Mouse (Mus musculus) erythroid progenitor cell, adult 5-6 weeks (primary cell): ENCODE results near the gene Adamts9. TPM values are rescaled to one million over a fixed set of nuclear protein-coding genes. Genes with fewer than 3 reads are reported as not detected.

Experiments used
- ATAC-seq: replicated peaks from 2 replicates; pipeline ENCODE4 v1.8.0; 2016; ENCODE audit warnings: moderate number of reproducible peaks, mild to moderate bottlenecking, moderate TSS enrichment, inconsistent platforms; ENCODE audit not compliant: poor library complexity, low FRiP score, severe bottlenecking
- total RNA-seq, 2 experiments: library from RNA; stranded (forward) in 1 of 2; stranded (reverse) in 1 of 2; fragments of 150-400 nt in 1 of 2; fragments of 186-747, 209-891 nt in 1 of 2; gene quantifications; 2 replicates each; pipeline versions ENCODE4 v1.2.3 to v1.2.4; 2015 to 2017; ENCODE audit warnings: low replicate concordance in 2 of 2

The Adamts9 gene
- total RNA-seq, 2 experiments from 2014 or later: not detected

DNA sequence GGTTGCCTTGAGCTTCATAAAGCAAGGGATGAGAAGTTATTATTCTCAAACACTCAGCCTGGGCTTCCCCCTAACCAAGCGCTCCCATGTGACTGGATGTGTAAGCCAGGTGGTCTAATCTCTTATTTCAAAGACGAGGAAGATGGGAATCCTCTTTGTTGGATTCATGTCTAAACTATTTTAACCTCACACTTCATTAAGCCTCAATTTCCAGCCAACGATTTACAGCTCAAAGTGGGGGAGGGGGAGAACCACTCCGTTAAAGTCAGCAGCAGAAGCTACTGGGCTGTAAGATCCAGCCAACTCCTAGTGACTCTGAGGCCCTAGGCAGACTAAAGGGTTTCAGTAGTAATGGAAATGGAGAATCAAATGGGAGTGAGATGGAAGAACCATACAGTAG, 71.5 kb downstream of the Adamts9 start:
- ATAC-seq: no peak

DNA sequence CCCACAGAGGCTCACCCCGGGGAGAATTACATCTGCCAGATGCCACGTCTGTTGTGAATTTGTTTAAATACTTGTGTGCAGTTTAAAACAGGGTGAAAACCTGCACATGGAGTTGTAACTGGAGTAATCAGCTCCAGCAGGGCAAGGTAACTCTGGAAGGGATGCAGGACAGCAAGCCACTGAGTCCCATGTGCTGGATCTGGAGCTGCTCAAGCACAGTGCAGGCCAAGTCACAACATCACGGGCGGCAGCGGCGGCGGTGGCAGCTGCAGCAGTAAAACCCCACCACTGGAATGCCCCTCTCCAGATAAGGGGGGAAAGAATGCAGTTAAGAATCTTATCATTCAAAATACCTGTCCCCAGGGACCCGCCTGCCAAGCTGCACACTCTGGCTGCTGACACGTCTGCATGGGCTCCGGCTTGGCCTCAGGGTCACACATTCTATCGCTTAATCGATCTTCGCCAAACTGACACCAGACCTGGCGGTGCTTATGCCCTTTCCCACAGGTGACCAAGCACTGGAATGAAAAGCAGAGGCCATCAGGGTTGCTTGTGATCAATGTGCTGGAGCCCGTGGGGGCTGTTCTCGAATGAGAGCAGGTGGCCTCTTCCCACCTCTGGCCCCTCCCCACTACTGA, 73.6 kb downstream of the Adamts9 start:
- ATAC-seq: no peak

DNA sequence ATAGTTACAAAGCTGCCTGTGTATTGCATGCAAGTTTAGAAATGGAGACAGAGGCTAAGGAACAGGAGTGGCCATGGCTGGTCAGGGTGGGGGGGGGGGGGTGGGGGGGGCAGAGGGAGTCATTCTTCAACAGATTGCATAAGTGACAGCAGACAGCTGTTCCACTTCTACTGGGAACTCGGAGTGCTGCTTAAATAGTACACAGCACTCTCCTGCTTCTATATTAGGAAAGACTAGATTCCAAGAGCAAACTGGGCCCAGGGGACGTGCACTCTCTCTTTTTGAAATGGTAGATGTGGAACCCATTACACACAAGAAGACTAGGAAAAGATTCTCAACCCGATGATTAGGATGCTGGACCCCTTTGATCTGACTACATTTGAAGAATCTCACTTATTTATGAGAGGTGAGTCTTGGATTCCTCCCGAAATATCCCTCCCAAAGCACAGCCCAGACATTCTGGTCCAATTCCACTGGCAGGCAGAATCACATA, 74.2 kb downstream of the Adamts9 start, which contains the start of gene Gm15737:
Gm15737 (plus strand) TSS at position 269 of the 493 bp plus-strand sequence.
- no peak for ATAC-seq

DNA sequence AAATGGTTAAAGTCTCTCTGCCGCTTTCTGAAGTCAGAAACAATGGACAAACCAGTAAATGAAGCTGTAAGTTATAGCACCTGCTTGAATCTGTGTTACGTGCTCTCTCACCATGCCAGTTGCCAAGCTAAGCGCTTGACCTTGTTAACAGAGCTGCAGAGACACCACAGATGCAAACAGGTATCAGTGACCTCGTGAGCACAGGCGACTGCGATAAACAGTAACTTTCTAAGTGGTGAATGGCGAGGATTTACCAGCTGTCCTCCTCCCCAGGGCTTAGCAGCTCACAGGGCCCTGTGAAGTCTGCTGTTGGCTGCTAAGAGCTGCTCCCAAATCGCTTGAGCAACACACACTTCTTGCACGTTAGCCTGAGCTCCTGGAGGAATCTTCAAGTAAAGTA, 80.7 kb downstream of the Adamts9 start:
- no peak for ATAC-seq

DNA sequence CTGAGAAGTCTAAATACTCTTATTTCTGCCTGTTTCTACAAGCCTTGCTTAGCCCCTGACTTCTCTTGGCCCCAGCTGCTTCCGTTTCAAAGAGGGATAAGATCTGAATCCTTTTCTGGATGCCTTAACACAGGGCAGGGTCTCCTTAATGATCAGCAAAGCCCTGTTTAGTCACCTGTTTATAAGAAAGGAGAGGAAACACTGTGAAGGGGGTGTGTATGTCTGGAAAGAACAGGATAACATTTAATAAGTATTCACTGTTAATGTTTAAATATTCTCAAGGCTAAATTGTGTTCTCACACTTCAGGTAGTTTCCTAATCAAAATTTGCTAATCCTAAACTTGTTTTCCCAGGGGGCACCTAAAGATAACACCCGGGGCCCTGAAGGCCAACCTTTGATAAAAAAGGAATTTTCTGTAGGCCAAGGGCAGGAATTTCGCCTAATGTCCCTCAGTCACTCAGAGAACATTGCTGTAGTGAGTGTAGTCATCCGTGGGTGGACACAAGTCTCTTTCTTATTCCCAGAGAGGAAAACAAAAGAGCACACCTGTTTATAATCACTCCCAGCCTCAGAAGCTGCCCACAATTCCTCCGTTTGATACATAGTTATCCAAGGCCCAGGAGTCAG, 82.9 kb downstream of the Adamts9 start:
- no peak for ATAC-seq

DNA sequence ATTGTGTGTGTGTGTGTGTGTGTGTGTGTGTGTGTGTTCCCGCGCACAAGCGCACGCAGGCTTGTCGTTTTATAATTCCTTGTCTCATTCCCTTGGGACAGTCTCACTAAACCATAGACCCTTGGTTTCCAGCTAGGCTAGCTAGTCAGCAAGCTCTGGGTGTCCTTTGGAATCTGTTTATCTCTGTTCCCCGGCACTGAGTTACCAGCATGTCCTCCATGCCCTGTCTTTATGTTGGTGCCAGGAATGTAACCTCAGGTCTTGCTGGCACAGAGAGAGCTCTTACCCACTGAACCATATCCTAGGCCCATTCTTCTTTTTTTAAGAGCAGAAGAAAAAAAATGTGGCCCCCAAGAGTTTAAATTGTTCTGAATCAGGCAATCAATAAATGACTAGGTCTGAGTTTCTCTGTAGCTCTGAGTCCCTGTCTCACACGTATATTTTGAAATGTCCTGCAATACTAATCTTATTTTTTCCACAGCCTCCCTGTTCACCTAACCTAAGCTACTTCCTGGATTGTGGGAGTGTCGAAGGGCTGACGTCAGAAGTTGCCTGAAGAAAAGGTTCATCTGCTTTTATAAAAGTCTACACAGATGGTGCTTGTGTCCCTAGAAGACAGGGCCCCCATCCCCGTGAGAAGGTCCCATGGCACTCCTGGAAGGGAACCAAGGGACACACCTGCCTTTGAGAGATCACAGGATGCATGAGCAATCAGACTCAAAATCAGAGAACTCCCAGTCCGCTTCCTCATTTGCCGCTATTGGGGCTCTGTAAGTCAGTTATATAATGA, 84.4 kb downstream of the Adamts9 start:
- no peak for ATAC-seq

DNA sequence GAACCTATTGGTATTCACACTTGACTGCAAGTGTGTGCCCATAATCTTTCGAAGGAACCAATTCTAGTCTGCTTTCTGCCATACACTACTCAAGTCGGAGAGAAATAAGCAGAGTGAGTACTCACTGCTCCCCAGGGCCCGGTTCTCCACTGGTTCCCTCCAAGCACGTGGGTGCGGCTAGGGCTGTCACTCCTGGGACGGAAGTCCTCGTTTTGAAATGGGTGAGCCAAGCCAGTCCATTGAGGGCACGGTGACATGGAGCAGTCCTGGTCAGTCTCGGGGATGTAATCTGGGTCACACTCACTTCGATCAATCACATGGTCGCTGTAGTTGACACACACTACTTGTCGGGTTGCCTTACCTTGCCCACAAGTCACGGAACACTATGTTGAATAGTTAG, 85.5 kb downstream of the Adamts9 start:
- no peak for ATAC-seq

DNA sequence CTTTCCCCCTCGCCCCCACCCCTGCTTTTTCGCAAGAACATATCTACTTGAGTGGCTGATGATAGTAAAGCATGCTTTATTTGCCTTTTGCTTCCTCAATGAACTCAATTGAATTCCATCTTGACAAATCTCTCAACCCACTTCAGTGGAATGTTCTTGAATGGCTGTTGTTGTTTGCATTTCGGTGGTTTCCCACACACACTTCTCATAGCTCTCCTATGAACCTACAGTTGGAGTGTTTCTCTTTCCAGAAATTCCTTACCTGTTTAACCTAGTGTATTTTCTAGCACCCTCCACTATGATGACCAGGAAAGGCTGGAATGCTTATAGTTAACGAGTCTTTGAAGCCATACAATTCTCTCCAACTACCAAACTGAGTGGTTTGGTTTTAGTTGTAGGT, 88.4 kb downstream of the Adamts9 start:
- no peak for ATAC-seq

DNA sequence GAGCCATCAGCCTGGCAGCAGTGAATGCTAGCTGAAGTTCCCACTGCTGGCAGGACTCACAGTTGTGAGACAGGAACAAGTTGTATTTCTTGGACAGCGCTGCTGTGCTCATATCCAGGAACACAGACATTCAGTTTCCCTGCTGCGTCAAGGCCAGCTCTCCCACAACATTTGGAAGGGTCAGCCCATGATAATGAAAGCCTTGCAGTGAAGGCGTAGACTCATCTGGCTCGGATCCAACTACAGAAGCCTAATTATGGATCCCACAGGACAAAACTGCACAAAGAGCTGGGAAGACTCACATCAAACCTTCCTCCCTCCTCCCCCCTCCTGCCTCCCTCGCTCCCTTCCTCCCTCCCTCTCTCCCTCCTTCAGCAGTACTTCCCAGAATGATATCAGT, 93.0 kb downstream of the Adamts9 start:
- ATAC-seq: no peak

DNA sequence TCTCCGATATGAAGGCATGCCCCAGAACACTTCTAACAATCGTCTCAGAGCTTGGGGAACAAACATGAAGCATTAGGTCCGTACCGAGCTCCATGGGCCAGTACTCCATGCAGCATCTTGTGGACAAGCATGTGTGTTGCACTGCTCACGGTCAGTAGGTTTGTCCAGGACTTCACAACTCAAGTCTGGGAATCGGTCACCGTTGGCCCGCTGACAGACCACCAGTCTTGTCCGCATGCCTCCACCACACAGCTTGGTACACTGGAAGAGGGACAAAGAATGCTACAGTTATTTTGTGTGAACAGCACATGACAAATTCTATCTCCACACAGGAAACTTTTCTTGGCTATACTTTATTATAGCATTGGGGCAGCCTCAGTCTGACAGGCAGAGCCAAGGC, 94.1 kb downstream of the Adamts9 start:
- no peak for ATAC-seq

DNA sequence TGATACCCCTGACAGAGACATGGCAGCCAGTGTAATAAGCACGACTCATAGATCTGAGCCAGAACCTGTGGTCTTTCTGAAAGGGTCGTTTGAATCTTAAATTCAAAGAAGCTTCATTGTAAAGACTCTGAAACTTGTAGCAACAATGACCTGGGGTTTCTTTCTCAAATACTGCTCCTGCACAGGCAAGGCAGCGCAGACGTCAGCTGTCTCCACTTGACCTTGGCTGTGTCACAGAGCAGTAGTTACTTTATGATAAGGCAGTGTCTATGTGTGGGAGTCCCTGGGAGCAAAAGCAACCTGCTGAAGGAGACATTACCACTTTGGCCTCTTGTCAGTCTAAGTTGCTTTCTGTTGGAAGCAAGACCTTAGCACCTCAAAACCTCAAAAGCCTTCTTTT, 96.7 kb downstream of the Adamts9 start:
- ATAC-seq: no peak

DNA sequence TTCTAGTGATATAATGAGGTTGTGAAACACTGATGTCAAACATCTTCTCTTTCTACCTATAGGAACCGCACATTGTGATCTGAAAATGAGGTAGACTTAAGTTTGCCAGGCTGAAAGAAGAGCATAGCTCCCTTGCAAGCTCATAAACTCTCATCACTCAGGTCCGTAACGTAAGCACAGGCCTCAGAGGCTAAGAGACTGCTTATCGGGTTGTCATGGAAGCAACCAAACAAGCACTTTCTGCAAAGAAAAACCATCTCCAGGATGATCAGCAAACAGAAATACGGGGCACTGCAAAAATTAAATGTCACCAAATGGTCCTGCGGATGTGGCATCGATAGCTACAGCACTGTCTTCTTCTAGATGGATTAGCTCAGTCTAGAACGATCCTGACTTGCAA, 97.4 kb downstream of the Adamts9 start:
- ATAC-seq: no peak

DNA sequence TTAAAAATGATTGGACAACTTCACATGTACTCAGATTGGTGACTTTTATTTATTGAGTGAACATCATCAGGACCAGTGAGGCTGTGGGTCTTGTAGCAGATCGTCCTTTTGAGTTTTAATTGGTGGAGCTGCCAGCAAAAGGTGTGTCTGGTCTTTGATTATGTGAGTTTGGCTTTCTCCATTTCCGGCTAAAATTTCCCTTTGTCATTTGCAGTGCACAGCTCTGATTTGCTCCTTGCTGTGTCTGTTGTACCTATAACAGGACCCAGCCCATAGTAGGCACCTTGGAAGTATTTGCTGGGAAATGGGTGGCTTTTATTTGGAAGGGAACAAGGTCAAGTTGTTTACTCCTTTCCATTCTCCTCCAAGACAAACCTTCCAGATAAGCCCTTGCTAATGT, 99.8 kb downstream of the Adamts9 start:
- ATAC-seq: no peak

DNA sequence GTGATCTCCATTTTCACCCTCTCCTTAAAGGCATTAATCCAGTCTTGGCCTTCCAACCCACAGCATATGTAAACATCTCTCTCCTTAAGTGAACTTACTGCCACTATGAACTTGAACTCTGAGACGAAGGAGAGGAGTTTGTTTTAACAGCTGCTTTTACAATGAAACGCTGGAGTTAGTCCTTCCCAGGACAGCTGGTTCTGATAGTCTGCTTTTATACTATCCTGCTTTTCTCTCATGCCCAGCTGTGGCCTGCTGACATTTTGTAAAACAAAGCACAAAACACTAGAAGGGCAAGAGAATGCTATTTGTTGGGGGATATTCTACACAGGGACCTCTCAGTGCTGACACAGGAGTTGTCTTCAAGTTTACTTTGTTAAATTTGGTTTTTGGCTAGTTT, 101.3 kb downstream of the Adamts9 start:
- no peak for ATAC-seq

DNA sequence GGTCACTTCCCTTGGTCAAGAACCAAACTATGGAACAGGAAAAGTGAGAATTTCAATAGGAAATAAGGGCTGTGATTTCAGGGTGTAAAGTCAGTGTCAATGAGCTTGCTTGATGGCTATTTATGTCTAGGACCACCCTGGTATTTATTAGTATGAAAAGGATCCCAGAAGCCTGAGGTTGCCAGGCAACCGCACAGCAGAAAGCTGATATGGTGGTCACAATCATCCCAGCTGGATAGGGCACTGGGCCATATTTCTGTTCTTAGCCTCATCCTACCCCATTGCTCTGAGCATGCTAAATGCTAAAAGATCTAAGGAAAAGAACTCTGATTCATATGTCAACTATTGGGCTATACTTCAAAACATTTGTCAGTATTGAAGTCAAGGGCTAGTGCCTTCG, 112.2 kb downstream of the Adamts9 start:
- ATAC-seq: no peak

DNA sequence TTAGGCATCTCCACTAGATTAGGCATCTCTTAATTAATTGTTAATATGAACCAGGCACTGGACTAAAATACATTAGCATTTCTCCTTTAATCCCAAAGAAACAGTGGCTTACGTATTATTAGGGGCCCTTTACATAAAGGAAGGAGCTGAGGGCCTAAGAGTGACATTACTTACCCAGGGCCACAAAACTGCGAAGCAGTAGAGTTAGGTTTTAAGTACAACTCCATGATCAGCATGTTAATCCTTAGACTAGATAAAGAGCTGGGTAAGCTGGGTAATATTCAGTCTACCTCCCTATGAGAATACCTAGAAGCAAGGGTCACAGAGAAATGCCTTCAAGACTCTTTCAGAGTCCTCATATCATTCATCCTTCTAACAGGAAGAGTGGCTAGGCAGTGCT, 114.1 kb downstream of the Adamts9 start:
- ATAC-seq: no peak

DNA sequence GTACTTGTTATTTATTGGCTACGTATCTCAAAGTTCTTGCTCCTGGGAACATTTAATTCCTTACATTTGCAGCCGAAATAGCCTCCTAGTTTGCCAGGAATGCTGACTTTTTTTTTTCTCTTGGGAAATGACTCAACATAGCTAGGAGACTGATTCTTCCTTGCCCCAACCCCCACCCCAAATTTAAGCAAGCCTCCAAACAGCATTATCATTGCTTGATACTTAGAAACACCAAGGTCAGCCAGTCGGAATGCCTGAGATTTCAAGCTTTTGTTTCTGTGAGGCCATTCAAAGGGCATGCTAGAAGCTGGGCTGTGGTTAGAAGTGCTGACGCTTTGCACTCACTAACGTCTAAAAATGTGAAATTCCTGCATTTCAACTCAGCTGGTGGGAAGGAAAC, 115.9 kb downstream of the Adamts9 start:
- no peak for ATAC-seq

DNA sequence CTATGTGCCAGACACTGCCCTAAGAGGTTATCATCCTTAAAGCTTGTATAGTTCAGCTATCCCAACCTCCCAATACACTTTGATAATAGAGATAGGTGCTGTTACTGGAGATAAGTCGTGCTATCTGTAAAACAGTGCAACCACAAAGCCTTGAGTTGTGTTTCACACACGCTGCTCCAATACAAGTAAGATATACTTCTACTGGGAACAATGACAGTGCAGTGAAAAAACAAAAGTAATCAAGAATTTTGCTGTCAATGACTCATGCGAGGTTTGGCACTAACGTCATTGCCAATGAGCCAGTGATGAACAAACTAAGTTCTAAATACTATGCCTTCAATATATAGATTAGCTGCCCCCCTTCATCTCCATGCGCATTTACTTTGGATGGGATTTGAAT, 116.7 kb downstream of the Adamts9 start:
- no peak for ATAC-seq

DNA sequence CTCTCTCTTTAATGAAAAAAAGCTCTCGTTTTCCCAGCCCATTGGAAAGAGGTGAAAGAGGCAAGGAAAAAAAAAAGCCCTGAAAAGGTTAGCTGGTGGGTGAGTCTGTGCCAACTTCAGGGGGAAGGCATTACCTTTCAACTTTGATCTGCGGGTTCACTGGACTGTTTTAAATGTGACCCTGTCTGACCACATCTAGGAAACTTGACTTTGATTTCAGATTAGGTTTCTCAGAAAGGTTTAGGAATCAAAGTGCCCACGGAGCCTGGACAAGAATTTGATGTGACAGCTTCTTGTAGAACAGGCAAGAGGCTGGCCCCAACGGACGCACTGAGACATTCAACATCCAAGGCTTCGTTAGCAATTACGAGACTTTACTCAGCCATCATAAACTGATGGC, 119.3 kb downstream of the Adamts9 start:
- ATAC-seq: no peak

DNA sequence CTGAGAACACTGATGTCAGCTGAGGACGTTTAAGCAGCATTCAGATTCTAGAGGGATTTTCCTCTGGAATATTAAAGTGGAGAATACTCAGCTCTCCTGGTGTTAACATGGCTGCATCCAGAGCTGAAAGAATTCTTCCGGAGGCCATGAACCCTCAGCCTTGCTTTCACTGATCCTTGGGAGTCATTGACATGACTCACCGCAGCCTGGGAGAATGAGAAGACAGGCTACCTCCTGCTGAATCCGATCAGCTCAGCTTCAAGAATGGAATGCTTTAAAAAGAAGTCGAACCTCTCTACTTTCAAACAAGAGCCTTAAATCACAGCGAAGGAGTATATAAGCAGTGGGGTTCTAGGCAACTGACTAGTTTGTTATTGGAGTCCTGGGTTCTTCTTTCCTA, 121.3 kb downstream of the Adamts9 start:
- ATAC-seq: no peak

DNA sequence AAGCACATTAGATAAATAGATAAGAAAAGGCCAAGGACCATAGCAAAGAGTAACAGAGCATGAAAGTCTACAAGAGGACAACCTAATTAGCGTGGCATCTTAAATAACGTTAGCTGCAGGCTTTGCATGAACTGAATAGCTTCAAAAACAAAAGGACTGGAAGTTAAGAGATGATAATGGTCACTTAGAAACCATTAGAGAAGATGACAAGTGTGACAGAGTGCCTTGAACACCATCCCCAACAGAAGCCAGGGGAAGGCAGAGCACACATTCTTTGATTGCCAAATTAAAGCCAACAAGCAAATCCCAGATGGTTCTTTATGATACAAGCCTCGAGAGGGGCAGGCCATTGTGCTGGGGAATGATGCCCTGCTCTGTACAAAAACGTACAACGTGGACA, 121.7 kb downstream of the Adamts9 start:
- no peak for ATAC-seq
